Mouse (Mus musculus) liver, embryonic 16.5 days (tissue): ENCODE data around the gene Gm4070. TPM values are rescaled to one million over a fixed set of nuclear protein-coding genes. Genes with fewer than 3 reads are reported as not detected.

ENCODE experiments used
- polyA plus RNA-seq: library from polyadenylated mRNA; unstranded; fragments of >200 nt; fragmentation: Nextera tagmentation; extraction: Ambion mirVana; gene quantifications from 2 replicates; pipeline ENCODE4 v1.2.1, GENCODE M21; 2015

Gene Gm4070
- polyA plus RNA-seq, 1 experiment from 2014 or later, result 0.98 TPM

Other genes with a start within 250 kb of the Gm4070 start
- gene Ilk, start 217.4 kb downstream of the Gm4070 start, polyA plus RNA-seq, result 114 and 116 TPM in 2 replicates
- 11.0 and 11.5 TPM in 2 replicates for gene Rrp8, start 216.6 kb downstream of the Gm4070 start, polyA plus RNA-seq
- gene Taf10, start 209.6 kb downstream of the Gm4070 start, polyA plus RNA-seq, result 82.4 and 84.8 TPM in 2 replicates
- 65.0 and 73.5 TPM in 2 replicates for gene Tpp1, start 201.7 kb downstream of the Gm4070 start, polyA plus RNA-seq
- gene Dchs1, start 166.3 kb downstream of the Gm4070 start, polyA plus RNA-seq, result 0.77 and 0.91 TPM in 2 replicates
- 204 and 210 TPM in 2 replicates for gene Mrpl17, start 142.9 kb downstream of the Gm4070 start, polyA plus RNA-seq